Mouse (Mus musculus) erythroblast, embryonic 14.5 days (primary cell): Measurements from ENCODE around the gene Tsnaxip1. TPM values are rescaled to one million over a fixed set of nuclear protein-coding genes. Genes with fewer than 3 reads are reported as not detected.

Experiments used
- H3K27me3 ChIP-seq: 2 replicates; pipeline ENCODE4 v1.6.1; 2012; ENCODE audit warnings: inconsistent platforms; ENCODE audit not compliant: control insufficient read depth
- H3K36me3 ChIP-seq: 2 replicates; pipeline ENCODE4 v1.6.1; 2012; ENCODE audit warnings: mild to moderate bottlenecking, inconsistent platforms; ENCODE audit not compliant: control insufficient read depth
- H3K4me1 ChIP-seq: 2 replicates; pipeline ENCODE4 v1.6.1; 2012; ENCODE audit warnings: inconsistent platforms; ENCODE audit not compliant: control insufficient read depth
- H3K4me3 ChIP-seq: replicated peaks from 2 replicates; pipeline ENCODE3; 2012; ENCODE audit warnings: moderate library complexity, mild to moderate bottlenecking, inconsistent platforms
- H3K9me3 ChIP-seq: 2 replicates; pipeline ENCODE4 v1.6.1; 2012; ENCODE audit warnings: low read length, inconsistent platforms, mixed read lengths; ENCODE audit not compliant: control insufficient read depth
- GATA1 ChIP-seq: IDR thresholded peaks from 2 replicates; pipeline ENCODE4 v1.6.1; 2012; ENCODE audit warnings: low read length, inconsistent platforms, mixed read lengths
- TAL1 ChIP-seq: IDR thresholded peaks from 3 replicates; pipeline ENCODE4 v1.6.1; 2012; ENCODE audit warnings: low read length, inconsistent platforms, mixed read lengths
- polyA plus RNA-seq: library from polyadenylated mRNA; stranded (reverse); fragments of >175 nt; gene quantifications from 2 replicates; pipeline ENCODE4 v1.2.3, GENCODE M21; 2012

Tsnaxip1 gene
- polyA plus RNA-seq, result 0.02 TPM in 1 of 2 replicates, not detected in the other

DNA sequence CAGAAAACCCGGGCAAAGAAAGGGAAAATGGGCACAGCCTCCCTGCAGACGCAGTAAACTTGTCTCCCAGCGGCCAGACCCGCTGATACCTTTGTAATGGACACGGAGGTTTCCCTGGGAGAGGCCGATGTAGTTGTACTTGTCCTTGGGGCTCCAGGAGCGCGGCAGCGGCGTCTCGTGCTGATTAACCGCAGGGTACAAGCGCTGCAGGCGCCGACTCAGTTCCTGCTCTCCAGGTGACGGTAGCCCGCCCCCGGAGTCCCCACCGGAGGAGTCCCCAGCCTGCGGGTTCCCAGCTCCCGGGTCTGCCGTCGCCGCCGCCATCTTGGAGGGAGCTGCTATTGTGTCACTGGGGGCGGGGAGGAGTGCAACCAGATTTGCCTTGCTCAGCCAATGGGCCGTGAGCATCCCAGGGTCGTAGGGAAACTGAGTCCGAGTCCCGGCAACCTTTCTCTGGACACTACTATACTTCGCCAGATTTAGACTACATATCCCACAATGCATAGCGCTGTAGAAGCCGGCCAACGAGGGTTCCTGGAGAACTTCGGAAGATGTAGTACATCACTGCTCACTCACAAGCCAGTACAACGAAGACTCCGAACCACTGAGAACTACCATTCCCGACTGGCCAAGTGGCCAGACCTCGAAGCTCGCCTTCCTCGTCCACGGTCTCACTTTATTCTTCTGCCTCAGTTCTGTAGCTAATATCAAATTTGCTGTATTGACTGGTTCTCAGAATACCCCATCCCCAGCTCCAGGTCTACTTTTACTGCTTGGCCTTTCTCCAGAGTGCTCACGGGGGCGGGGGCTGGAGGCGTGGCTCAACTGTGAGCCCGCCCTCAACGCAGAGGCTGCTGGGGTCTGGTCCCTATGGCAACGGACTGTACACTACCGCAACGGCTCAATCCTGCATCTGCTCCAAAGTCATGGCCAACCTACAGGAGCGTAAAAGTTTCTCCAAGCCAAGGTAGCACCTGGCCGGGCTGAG lies at the start of gene Tsnaxip1, which contains the start of gene Ranbp10:
TSS of gene Tsnaxip1 (plus strand) at position 871 of the 988 bp plus-strand sequence.
TSS of gene Ranbp10 (minus strand) at position 490 of the 988 bp plus-strand sequence.
- Histone ChIP-seq H3K36me3 (peaks cover 81% of the 10 kb centered on the region), H3K9me3 (peaks cover 3% of the 10 kb centered on the region), H3K4me3 (peak within 1 kb of the TSS; percentile 87), H3K4me1 (peaks cover 77% of the 10 kb centered on the region), H3K27me3 (no peaks in the 10 kb centered on the region)
- TF ChIP-seq TAL1 (no peak), GATA1 (no peak)

- Histone ChIP-seq H3K4me3 (no peak overlapping the region), H3K36me3 (peaks cover 100% of the 10 kb centered on the region), H3K9me3 (no peaks in the 10 kb centered on the region), H3K4me1 (peaks cover 38% of the 10 kb centered on the region), H3K27me3 (no peaks in the 10 kb centered on the region)
- no peak for TF ChIP-seq TAL1
- no peak for TF ChIP-seq GATA1
Measured at GRCm38 (mm10) chr8:105777833-105778232, 49.7 kb upstream of the Tsnaxip1 start.

- Histone ChIP-seq H3K9me3 (no peaks in the 10 kb centered on the region), H3K4me3 (no peak overlapping the region), H3K4me1 (peaks cover 41% of the 10 kb centered on the region), H3K36me3 (peaks cover 99% of the 10 kb centered on the region), H3K27me3 (no peaks in the 10 kb centered on the region)
- TF ChIP-seq TAL1, result no peak
- no peak for TF ChIP-seq GATA1
Measured at GRCm38 (mm10) chr8:105780298-105780697, 47.2 kb upstream of the Tsnaxip1 start.

DNA sequence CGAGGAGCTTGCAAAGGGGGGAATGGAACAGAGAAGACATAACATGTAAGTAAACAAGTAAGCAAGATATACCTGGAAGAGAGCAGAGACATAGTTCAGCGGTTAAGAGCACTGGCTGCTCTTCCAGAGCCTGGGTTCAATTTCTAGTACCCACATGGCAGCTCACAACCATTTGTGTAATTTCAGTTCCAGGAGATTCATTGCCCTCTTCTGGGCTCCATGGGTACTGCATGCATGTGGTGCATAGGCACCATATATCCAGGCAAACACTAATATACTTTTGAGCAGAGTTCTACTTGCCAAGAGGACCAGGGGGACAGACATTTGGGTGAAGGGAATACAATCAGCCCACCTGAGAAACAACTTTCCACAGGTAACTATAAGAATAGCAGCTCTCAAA lies 39.3 kb upstream of the Tsnaxip1 start:
- TF ChIP-seq GATA1, result no peak
- TF ChIP-seq TAL1, result no peak
- Histone ChIP-seq H3K36me3 (peaks cover 99% of the 10 kb centered on the region), H3K27me3 (no peaks in the 10 kb centered on the region), H3K9me3 (no peaks in the 10 kb centered on the region), H3K4me3 (no peak overlapping the region), H3K4me1 (peaks cover 63% of the 10 kb centered on the region)

- no peak for TF ChIP-seq TAL1
- TF ChIP-seq GATA1, result no peak
- Histone ChIP-seq H3K4me3 (no peak overlapping the region), H3K27me3 (no peaks in the 10 kb centered on the region), H3K9me3 (no peaks in the 10 kb centered on the region), H3K36me3 (peaks cover 99% of the 10 kb centered on the region), H3K4me1 (peaks cover 70% of the 10 kb centered on the region)
Measured at GRCm38 (mm10) chr8:105788927-105789326, 38.6 kb upstream of the Tsnaxip1 start.

- Histone ChIP-seq H3K4me1 (peaks cover 77% of the 10 kb centered on the region), H3K36me3 (peaks cover 100% of the 10 kb centered on the region)
Measured at GRCm38 (mm10) chr8:105789626-105790025, 37.9 kb upstream of the Tsnaxip1 start.

GRCm38 (mm10) chr8:105793331-105793730 lies 34.2 kb upstream of the Tsnaxip1 start:
- H3K4me1 ChIP-seq, result peaks cover 96% of the 10 kb centered on the region
- TF ChIP-seq TAL1 (no peak), GATA1 (no peak)
- H3K36me3 ChIP-seq, result peaks cover 98% of the 10 kb centered on the region
- no peaks in the 10 kb centered on the region for H3K9me3 ChIP-seq
- no peaks in the 10 kb centered on the region for H3K27me3 ChIP-seq
- H3K4me3 ChIP-seq, result no peak overlapping the region

More at GRCm38 (mm10) chr8:105789626-105790025, 37.9 kb upstream of the Tsnaxip1 start:
- Histone ChIP-seq H3K9me3 (no peaks in the 10 kb centered on the region), H3K4me3 (no peak overlapping the region), H3K27me3 (no peaks in the 10 kb centered on the region)
- TF ChIP-seq GATA1, result no peak

DNA sequence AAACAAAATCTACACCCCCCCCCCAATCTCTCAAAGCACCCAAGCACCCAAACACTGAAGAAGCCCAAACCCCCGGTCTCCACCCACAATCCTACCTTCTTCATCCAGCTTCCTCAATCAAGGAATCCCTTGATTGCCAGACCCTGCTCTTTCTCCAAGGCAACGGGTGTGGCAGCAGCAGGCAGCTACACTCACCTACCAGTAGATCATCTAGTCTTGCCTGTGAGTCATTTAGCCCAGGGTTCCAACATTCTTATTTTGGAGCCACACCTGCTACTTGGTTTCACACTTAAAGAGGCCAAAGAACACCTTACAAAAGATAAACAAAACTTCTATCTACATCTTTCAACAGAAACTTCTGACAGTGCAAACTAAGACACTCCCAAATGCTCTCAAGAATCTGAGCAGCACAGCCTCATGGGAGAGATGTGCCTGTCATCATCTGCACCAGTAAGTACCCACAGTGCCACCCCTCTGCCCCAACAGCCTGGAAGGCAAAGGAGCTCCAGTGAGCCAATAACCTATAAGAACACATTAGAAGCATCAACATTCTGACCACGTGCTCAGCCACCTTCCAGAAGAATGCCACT lies 33.4 kb upstream of the Tsnaxip1 start:
- TF ChIP-seq TAL1 (no peak), GATA1 (no peak)
- Histone ChIP-seq H3K36me3 (peaks cover 98% of the 10 kb centered on the region), H3K9me3 (no peaks in the 10 kb centered on the region), H3K27me3 (no peaks in the 10 kb centered on the region), H3K4me3 (no peak overlapping the region), H3K4me1 (peaks cover 96% of the 10 kb centered on the region)

GRCm38 (mm10) chr8:105795785-105796184 lies 31.7 kb upstream of the Tsnaxip1 start:
- TF ChIP-seq TAL1 (no peak), GATA1 (no peak)
- H3K27me3 ChIP-seq, result no peaks in the 10 kb centered on the region
- H3K9me3 ChIP-seq, result no peaks in the 10 kb centered on the region
- H3K4me1 ChIP-seq, result peaks cover 96% of the 10 kb centered on the region
- no peak overlapping the region for H3K4me3 ChIP-seq
- peaks cover 98% of the 10 kb centered on the region for H3K36me3 ChIP-seq
